Mouse (Mus musculus): ENCODE measurements around the gene Zdhhc19. TPM values are rescaled to one million over a fixed set of nuclear protein-coding genes. Genes with fewer than 3 reads are reported as not detected.

Gene Zdhhc19
- polyA plus RNA-seq (2012; rRNA removed), result not detected in 2 replicates

DNA sequence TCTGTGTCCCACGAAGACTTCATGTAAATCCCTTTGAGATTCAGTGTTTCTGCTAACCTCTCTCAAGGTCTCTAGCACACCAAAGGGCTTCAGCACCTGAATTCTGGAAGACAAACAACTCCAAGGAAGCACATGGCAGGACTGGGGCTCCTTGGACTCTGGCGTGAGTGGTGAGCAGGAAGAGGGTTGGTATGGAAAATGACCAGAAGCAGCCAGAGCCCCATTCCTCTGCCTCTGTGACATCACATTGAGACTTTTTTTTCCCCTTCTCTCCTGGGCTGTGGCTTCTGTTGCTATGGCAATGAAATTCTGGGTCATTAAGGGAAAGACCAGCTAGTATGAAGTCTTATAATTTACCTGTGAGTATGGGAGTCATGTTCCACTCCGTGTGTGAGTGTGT lies at the start of gene Zdhhc19:
TSS of gene Zdhhc19 (plus strand) at position 301 of the 400 bp plus-strand sequence.
- Histone ChIP-seq H3K27ac (ENCODE audit: insufficient read depth, low read length) (no peak within 1 kb of the TSS), H3K4me1 (ENCODE audit: control insufficient read depth, insufficient read depth, low read length) (no peaks in the 10 kb centered on the region), H3K27me3 (ENCODE audit: control insufficient read depth, insufficient read depth, low read length) (no peaks in the 10 kb centered on the region), H3K4me3 (replicated peaks; ENCODE audit: insufficient read depth, low read depth, low read length) (no peak within 1 kb of the TSS)
- 77% methylated on average over 3 of the region's 3 CpGs for WGBS
- TF ChIP-seq CTCF (IDR thresholded peaks at IDR 0.05; ENCODE audit: borderline replicate concordance, insufficient read depth, low read depth, low read length), result no peak
- TF ChIP-seq POLR2A (IDR thresholded peaks at IDR 0.05; ENCODE audit: borderline replicate concordance, insufficient read depth, low read length), result no peak
- no peak for DNase-seq

GRCm38 (mm10) chr16:32446563-32447138 lies 49.4 kb upstream of the Zdhhc19 start:
- TF ChIP-seq POLR2A (IDR thresholded peaks at IDR 0.05; ENCODE audit: borderline replicate concordance, insufficient read depth, low read length) (no peak), CTCF (IDR thresholded peaks at IDR 0.05; ENCODE audit: borderline replicate concordance, insufficient read depth, low read depth, low read length) (no peak)
- no peak for DNase-seq
- H3K4me3 ChIP-seq (replicated peaks; ENCODE audit: insufficient read depth, low read depth, low read length), result no peak overlapping the region
- 85% methylated on average over 2 of the region's 2 CpGs for WGBS
- H3K27me3 ChIP-seq (ENCODE audit: control insufficient read depth, insufficient read depth, low read length), result no peaks in the 10 kb centered on the region
- peaks cover 6% of the 10 kb centered on the region; the same call in 1 of the 2 replicates for H3K4me1 ChIP-seq (ENCODE audit: control insufficient read depth, insufficient read depth, low read length)
- H3K27ac ChIP-seq (ENCODE audit: insufficient read depth, low read length), result no peak overlapping the region

DNA sequence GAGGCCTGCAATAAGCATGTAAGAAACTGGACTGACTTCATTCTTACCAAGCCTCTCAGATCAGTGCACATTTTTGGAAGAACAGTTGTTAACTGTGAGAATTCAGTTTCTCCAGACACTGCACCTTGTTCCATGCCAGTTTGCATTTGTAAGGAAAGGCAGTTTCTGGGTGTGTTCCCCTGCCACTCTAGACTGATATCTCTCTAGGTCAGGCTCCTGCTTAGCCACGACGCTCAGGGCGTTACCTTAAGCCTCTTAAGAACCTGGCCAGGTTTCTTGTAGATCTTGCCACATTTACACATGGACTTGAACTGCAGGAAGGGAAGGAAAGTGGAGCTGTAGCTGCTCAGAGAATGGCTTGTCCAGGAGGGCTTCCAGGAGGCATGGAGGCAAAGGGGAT lies 46.4 kb upstream of the Zdhhc19 start:
- TF ChIP-seq CTCF (IDR thresholded peaks at IDR 0.05; ENCODE audit: borderline replicate concordance, insufficient read depth, low read depth, low read length) (no peak), POLR2A (IDR thresholded peaks at IDR 0.05; ENCODE audit: borderline replicate concordance, insufficient read depth, low read length) (no peak)

GRCm38 (mm10) chr16:32450133-32450532 lies 45.9 kb upstream of the Zdhhc19 start:
- Histone ChIP-seq H3K4me1 (ENCODE audit: control insufficient read depth, insufficient read depth, low read length) (peaks cover 6% of the 10 kb centered on the region; the same call in 1 of the 2 replicates), H3K27me3 (ENCODE audit: control insufficient read depth, insufficient read depth, low read length) (no peaks in the 10 kb centered on the region), H3K4me3 (replicated peaks; ENCODE audit: insufficient read depth, low read depth, low read length) (no peak overlapping the region), H3K27ac (ENCODE audit: insufficient read depth, low read length) (no peak overlapping the region)
- no peak for DNase-seq
- TF ChIP-seq CTCF (IDR thresholded peaks at IDR 0.05; ENCODE audit: borderline replicate concordance, insufficient read depth, low read depth, low read length), result no peak
- TF ChIP-seq POLR2A (IDR thresholded peaks at IDR 0.05; ENCODE audit: borderline replicate concordance, insufficient read depth, low read length), result no peak
- 89% methylated on average over 2 of the region's 2 CpGs for WGBS

More for the DNA sequence above, 46.4 kb upstream of the Zdhhc19 start:
- no peak overlapping the region for H3K4me3 ChIP-seq (replicated peaks; ENCODE audit: insufficient read depth, low read depth, low read length)
- no peak overlapping the region for H3K27ac ChIP-seq (ENCODE audit: insufficient read depth, low read length)
- no peak for DNase-seq
- 86% methylated on average over 3 of the region's 3 CpGs for WGBS
- H3K4me1 ChIP-seq (ENCODE audit: control insufficient read depth, insufficient read depth, low read length), result peaks cover 6% of the 10 kb centered on the region; the same call in 1 of the 2 replicates
- H3K27me3 ChIP-seq (ENCODE audit: control insufficient read depth, insufficient read depth, low read length), result no peaks in the 10 kb centered on the region

DNA sequence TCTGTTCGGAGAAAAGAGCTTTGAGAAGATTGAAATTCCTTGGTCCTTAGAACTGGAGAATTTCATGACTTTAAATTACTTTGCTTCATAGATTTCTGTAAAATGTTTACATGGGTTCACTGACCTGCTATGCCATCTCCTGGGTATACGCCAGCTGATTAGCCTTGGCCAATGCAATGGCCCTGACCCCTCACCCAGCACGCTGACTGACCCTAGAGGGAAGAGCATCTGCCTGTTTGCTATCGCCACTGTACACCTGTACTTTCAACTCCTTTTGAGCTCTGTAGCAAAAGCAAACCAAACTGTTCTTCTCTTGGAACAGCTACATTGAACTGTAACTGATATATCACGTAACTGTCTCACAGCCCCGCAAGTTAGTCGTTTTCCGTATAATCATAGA lies 43.0 kb upstream of the Zdhhc19 start:
- 93% methylated on average over 8 of the region's 8 CpGs for WGBS
- no peak overlapping the region for H3K27ac ChIP-seq (ENCODE audit: insufficient read depth, low read length)

DNA sequence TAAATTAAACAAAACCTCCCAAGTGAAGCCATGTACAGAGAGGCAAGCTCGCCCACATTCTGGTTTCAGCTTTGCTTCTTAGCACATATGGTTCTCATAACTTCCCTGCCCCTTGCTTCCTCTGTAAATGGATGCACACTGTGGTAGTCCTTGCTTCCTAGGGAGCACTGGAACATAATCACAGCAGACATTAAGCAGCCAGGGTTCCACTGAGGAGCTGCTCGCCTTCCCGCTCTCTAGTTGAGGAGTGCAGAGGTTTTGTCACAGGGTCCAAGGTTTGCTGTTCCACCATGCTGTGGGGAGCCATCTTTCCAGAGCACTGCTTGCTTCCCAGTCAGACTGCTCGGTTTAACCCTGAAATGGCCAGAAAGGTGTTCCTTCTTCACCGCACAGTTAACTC lies 41.4 kb upstream of the Zdhhc19 start:
- Histone ChIP-seq H3K4me1 (ENCODE audit: control insufficient read depth, insufficient read depth, low read length) (no peaks in the 10 kb centered on the region; the same call in 1 of the 2 replicates), H3K4me3 (replicated peaks; ENCODE audit: insufficient read depth, low read depth, low read length) (no peak overlapping the region), H3K27me3 (ENCODE audit: control insufficient read depth, insufficient read depth, low read length) (no peaks in the 10 kb centered on the region), H3K27ac (ENCODE audit: insufficient read depth, low read length) (no peak overlapping the region)
- DNase-seq, result no peak
- TF ChIP-seq CTCF (IDR thresholded peaks at IDR 0.05; ENCODE audit: borderline replicate concordance, insufficient read depth, low read depth, low read length) (no peak), POLR2A (IDR thresholded peaks at IDR 0.05; ENCODE audit: borderline replicate concordance, insufficient read depth, low read length) (no peak)
- 90% methylated on average over 5 of the region's 5 CpGs for WGBS

More for the DNA sequence above, 43.0 kb upstream of the Zdhhc19 start:
- DNase-seq, result no peak
- H3K4me3 ChIP-seq (replicated peaks; ENCODE audit: insufficient read depth, low read depth, low read length), result no peak overlapping the region
- H3K4me1 ChIP-seq (ENCODE audit: control insufficient read depth, insufficient read depth, low read length), result peaks cover 3% of the 10 kb centered on the region; the same call in 1 of the 2 replicates
- no peaks in the 10 kb centered on the region for H3K27me3 ChIP-seq (ENCODE audit: control insufficient read depth, insufficient read depth, low read length)
- TF ChIP-seq CTCF (IDR thresholded peaks at IDR 0.05; ENCODE audit: borderline replicate concordance, insufficient read depth, low read depth, low read length), result no peak
- no peak for TF ChIP-seq POLR2A (IDR thresholded peaks at IDR 0.05; ENCODE audit: borderline replicate concordance, insufficient read depth, low read length)

DNA sequence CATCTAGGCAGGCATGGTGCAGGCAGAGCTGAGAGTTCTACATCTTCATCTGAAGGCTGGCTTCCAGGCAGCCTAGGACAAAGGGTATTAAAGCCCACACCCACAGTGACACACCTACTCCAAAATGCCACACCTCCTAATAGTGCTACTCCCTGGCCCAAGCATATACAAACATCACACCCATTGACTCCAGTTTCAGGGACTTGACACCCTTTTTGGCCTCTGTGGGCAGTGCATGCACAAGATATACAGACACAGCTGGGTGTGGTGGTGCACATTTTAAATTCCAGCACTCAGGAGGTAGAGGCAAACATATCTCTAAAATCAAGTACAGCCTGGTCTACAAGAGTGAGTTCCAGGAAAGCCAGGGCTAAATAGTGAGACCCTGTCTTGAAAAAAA lies 40.0 kb upstream of the Zdhhc19 start:
- Histone ChIP-seq H3K4me3 (replicated peaks; ENCODE audit: insufficient read depth, low read depth, low read length) (no peak overlapping the region), H3K27ac (ENCODE audit: insufficient read depth, low read length) (no peak overlapping the region), H3K4me1 (ENCODE audit: control insufficient read depth, insufficient read depth, low read length) (no peaks in the 10 kb centered on the region; the same call in 1 of the 2 replicates), H3K27me3 (ENCODE audit: control insufficient read depth, insufficient read depth, low read length) (no peaks in the 10 kb centered on the region)
- TF ChIP-seq CTCF (IDR thresholded peaks at IDR 0.05; ENCODE audit: borderline replicate concordance, insufficient read depth, low read depth, low read length) (no peak), POLR2A (IDR thresholded peaks at IDR 0.05; ENCODE audit: borderline replicate concordance, insufficient read depth, low read length) (no peak)
- no peak for DNase-seq

GRCm38 (mm10) chr16:32456761-32457160 lies 39.3 kb upstream of the Zdhhc19 start:
- no peaks in the 10 kb centered on the region for H3K27me3 ChIP-seq (ENCODE audit: control insufficient read depth, insufficient read depth, low read length)
- TF ChIP-seq CTCF (IDR thresholded peaks at IDR 0.05; ENCODE audit: borderline replicate concordance, insufficient read depth, low read depth, low read length) (no peak), POLR2A (IDR thresholded peaks at IDR 0.05; ENCODE audit: borderline replicate concordance, insufficient read depth, low read length) (no peak)
- 94% methylated on average over 1 of the region's 1 CpGs for WGBS
- H3K4me1 ChIP-seq (ENCODE audit: control insufficient read depth, insufficient read depth, low read length), result no peaks in the 10 kb centered on the region; the same call in 1 of the 2 replicates
- DNase-seq, result no peak
- no peak overlapping the region for H3K4me3 ChIP-seq (replicated peaks; ENCODE audit: insufficient read depth, low read depth, low read length)
- no peak overlapping the region for H3K27ac ChIP-seq (ENCODE audit: insufficient read depth, low read length)

Measured in cerebellum, adult 2 months (tissue).